Mouse (Mus musculus) adrenal gland, postnatal 14 days (tissue): ENCODE data around the gene Dnase2b. TPM values are rescaled to one million over a fixed set of nuclear protein-coding genes. Genes with fewer than 3 reads are reported as not detected.

Experiments
- DNase-seq: peaks from one replicate; pipeline ENCODE4 v3.0.0; 2021; ENCODE audit warnings: mixed read lengths
- total RNA-seq: library from RNA; stranded (reverse); gene quantifications from 2 replicates; pipeline ENCODE4 v1.2.3, GENCODE M21; 2021

The Dnase2b gene
- total RNA-seq, 1 experiment from 2014 or later: 1.3 TPM

- no peak for DNase-seq
Measured at GRCm38 (mm10) chr3:146611821-146612220, 3.6 kb downstream of the Dnase2b start.

DNA sequence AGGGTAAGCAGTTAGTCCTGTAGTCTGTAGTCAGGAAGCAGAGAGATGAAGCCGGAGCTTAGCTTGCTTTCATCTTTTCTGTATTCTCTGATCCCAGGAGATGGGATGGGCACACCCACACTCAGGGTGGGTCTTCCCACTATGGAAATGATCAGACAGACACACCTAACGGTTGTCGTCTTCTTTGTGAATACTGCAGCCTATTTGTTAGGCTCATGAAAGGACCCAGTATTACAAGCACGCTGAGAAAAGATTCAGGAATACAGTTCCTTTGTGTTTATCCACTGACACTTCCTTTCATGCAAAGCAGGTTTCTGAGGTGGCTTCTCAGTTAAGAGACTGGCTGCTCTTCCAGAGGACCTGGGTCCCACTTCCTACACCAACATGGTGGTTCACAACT, 4.1 kb downstream of the Dnase2b start:
- DNase-seq: no peak

DNA sequence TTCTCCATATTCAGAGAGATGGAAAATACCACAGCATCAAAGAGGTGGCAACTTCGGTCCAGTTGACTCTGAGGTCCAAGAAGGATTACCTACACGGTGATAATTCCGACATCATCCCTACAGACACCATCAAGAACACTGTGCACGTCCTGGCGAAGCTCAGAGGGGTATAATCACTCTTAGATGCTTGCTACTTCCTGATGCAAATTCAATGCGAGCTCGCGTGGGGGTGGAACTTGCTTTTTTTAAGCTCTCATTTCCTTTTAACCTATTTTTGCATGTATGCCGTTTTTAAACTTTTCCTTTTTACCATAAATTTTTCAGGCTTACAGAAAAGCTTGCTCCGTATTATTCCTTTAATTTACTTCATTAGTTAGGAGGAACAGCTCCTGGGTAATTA, 5.1 kb downstream of the Dnase2b start:
- no peak for DNase-seq

DNA sequence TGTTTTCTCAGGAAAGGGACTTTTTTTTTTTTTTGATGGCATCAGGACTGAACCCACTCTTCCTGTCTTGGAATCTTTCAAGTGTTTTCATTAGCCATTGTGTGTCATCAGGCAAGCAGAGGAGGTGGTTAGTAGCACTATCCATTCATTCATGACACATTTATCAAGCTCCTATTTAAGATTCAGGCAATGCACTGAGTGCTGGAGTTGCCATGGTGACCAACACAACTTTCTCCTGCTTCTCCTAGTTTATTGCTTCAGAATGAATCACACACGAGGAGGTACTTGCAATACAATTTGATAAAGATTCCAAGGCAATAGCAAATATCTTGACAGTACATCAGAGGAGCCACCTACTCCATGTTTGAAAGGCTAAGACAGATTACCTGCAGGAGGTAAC, 8.0 kb downstream of the Dnase2b start:
- DNase-seq: peak; percentile 21

DNA sequence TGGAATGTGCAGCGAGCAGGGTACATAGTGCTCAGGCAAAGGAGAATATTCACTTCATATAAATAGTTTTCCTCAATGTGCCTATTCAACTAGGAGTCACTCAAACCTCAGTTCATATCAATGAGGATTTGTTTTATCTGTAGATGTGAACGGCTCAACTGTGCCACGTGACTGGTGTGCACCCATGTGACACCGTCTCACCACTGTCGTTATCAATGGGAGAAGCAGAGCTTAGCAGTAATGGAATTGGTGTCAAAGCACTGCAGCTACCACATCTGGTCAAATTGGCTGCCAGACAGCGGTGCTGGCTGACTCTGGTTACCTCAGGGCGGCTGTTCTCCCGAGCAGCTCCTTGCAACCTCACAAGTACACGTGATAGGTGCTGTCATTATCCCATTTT, 10.7 kb downstream of the Dnase2b start:
- DNase-seq: no peak

DNA sequence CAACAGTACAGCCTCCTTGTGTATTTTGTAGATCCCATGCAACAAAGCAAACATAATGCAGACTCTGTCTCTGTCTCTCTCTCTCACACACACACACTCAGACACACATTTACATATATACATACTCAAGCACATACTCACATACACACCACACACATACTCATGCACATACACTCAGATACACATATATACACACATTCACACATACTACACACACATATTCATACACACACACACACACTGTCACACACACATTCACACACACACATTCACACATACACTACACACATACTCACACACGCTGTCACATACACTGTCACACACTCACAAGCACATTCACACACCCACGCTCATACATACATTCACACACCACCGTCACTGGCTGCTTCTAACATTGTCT, 12.9 kb downstream of the Dnase2b start:
- DNase-seq: no peak

GRCm38 (mm10) chr3:146601205-146601604, 14.2 kb downstream of the Dnase2b start:
- no peak for DNase-seq

DNA sequence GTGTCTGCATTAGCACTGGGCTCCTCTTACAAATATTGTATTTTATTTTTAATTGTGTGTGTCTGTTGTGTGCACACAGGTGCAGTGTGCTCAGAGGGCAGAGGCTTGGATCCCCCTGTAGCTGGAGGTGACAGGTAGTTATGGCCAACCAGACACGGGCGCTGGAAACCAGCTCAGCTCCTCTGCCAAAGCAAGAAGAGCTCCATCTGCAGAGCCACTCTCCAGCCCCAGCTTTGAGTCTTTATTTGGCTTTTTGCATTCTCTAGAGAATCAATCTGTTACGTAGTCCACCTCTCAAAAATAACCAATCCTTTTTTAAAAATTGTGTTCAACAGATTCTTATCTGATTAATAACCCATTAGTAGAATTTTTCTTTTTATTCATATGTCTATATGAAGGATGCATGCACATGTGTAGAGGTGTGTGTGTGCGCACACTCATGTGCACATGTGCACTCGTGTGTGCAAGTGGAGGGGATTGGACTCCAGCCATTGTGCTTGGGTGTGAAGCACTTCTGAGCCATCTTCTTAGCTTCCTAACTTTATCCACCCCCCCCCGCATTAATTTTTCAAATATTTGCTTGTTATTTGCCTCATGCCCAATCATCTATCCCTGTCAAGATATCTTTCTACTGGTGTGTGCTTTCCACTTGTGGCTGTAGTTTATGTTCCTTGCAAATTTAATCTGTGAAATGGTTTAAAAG, 16.0 kb downstream of the Dnase2b start:
- no peak for DNase-seq

DNA sequence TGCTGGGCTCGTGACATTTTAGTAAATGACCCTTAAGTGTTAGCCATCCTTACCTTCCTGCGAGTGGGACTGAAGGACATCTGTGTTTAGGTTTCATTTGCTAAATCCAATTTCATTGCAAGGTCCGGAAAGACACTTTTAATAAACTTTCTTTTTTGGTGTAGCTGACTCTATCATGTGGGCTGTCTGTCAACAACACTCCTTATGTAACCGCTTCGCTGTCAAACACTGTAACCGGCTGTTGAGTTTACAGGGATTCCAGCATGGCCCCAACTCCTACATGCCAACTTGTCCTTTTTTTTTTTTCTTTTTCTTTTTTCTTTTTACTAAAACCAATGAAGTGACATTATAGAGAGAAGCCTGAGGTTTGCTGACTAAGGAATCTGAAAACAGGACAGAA, 17.0 kb downstream of the Dnase2b start:
- DNase-seq: no peak

- no peak for DNase-seq
Measured at GRCm38 (mm10) chr3:146596864-146597263, 18.5 kb downstream of the Dnase2b start.

DNA sequence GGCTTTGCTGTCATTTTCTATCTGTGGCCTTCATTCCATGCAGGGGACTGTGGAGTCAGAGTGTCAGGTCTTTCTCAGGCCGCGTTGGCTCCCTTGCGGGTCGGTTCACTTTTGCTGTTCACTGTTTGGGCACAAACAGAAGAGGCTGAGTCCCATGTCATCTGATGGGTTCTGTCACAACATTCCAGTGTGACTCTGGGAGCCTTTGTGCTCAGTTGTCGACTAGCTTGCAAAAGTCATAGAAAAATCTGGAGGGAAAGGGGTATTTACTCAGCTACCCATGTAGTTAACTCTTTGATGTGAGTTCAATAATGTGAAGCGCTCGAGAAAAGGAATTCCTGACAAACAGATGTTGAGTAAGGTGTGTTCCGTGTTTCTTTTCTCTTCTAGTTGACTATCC, 19.0 kb downstream of the Dnase2b start:
- no peak for DNase-seq

DNA sequence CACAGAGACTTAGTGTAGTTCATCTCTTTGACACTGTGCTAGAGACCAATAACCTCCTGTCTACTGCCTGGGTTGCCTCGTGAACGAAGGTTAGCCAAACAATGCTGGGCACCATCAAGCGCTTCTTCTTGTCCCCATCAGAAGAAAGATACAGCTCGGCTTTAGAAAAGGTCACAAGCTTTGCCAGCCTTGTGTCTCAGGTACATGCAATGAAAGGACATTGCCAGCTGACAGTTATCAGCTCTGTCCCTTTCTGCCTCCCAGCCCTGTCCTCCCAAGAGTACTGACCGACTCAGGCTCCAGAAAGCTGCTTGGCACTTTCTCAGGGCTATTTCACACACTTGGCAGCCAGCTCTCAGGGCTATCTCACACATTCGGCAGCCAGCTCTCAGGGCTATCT, 20.0 kb downstream of the Dnase2b start:
- no peak for DNase-seq

- no peak for DNase-seq
Measured at GRCm38 (mm10) chr3:146591601-146592000, 23.8 kb downstream of the Dnase2b start.

DNA sequence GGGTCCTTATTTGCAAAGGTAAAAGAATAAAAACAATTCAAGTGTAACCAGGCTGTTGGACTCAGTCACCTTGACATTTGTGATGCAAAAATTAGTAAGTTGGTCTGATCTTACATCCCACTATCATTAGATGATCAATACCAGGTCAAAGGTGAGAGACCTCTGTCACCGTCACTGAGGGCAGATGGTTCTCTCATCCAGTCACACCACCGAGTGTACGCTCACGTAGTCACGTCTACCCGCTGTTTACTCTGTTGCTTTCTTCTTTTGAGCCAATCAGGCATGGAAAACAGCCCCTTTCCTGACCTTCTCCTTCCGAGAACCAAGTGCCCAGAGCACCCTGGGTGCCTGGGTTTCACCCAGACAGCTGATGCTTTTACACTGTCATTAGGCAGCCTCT, 24.2 kb downstream of the Dnase2b start:
- no peak for DNase-seq

GRCm38 (mm10) chr3:146589523-146589922, 25.9 kb downstream of the Dnase2b start:
- DNase-seq: no peak

DNA sequence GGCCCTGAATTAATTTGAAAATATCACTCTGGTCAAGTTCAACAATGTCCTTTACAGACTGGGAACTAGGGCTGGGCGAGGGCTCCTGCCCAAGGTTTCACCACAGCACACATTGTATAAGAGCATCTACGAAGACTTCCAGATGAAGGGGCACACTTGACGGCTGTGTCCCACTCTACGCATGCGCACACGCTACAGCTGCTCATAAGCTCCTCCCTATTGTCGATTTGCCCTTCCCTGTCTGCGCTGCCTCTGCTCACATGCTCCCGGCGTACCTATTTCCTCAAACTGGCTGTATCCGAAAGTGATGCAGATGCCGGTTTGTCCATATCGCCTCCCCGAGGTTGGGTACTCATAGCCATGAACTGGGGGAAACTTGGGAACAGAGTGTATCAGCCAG, 28.8 kb downstream of the Dnase2b start:
- no peak for DNase-seq

- DNase-seq: no peak
Measured at GRCm38 (mm10) chr3:146583908-146584307, 31.5 kb downstream of the Dnase2b start.

DNA sequence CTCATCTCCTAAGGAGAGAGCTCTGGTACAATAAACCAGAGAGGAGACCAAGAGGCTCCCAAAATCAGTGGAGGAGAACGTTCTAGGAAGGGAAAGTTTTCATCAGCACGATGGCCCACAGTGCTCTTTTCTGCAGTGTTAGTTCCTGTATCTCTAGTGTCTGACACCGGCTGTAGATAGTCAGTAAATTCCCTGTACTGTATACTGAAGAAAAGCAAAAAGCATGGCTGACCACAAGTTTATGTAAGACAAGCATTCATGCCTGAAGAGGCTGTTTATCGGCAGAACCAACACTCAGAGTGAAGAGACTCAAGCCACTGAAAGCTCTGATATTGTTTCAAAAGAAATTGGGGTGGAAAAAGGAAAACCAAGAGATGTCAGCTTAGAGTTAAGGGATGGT, 31.9 kb downstream of the Dnase2b start:
- no peak for DNase-seq

DNA sequence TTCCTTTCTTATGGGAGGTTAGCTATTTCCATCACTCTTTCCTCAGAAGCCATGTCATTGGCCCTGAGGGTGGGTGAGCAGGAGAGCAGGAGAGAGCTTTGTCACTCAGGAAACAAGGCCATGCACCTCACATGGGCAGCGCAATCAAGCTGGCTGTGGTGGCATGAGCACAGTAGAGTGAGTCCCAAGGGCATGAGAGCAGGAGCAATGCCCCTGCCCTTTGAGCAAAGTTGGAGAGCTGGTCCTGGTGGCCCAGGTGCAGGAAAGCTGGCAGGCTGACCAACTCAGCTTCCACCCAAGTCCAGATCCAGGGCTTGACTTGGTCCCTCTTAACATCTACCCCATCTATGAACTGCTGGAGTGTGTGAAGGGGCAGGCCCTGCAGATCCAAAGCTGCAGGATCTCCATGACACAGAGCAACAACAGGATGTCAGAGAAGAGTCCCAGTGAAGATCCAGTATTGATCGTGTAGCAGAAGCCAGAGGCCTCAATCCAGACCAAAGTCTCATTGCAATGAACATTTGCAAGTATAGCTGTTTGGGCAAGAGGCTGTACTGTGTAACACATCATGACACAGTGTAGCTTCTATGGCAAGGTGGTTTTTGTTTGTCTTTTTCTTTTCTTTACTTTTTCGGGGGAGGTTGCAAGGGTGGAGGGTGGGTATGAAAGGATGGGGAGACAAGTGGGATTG, 35.2 kb downstream of the Dnase2b start:
- no peak for DNase-seq

DNA sequence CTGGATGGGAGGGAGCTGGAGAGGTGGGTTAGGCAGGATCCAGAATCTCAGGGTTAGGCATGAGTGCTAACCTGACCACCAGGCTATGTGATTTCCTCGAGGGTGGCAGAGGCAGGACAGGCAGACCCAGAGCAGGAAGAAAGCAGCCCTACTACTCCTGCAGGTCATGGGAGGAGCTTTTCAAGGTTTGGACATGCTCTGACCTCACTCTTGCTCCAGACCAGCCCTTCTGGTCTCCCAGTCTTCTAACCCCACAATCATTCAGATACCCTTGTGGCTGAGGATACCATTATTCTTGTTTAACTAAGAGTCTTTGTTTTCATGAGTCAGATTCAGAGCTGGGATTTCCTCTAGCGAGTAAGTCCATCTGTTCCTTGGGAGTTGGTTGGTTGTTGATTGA, 37.8 kb downstream of the Dnase2b start:
- no peak for DNase-seq

DNA sequence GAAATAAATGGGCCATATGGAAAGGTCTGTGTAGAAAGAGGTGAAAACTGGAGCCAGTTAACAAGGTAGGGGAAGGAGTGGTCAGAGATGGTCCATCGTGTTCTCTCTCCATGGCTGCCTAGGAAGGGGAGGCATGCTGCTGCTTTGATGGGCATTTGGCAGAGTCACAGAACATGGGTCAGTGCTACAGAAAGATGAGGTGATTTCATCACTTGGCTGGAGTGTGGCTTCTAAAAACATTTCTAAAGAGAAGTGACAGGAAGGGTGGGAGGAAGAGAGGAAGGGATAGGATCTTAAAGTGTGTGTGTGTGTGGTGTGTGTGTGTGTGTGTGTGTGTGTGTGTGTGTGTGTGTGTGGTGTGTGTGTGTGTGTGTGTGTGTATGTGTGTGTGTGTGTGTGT, 44.1 kb downstream of the Dnase2b start:
- peak; percentile 10 for DNase-seq

DNA sequence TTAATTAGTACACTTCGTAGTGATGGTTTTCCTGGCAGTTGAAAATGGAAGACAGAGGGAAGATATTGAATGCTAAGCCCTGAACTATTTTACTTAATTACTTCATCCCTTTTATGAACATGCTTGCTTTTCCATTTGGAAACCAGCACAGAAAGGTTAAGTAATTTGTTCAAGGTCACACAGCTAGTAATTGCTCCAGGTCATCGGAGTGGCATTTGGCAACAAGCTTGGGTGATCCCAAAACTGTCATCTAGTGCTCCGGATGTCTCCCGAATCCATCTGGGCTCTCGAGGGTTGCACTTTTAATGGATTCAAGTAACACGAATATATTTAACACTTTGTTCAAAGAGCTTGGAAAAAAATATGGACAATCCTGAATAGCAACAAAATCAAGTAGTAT, 44.5 kb downstream of the Dnase2b start:
- DNase-seq: no peak

DNA sequence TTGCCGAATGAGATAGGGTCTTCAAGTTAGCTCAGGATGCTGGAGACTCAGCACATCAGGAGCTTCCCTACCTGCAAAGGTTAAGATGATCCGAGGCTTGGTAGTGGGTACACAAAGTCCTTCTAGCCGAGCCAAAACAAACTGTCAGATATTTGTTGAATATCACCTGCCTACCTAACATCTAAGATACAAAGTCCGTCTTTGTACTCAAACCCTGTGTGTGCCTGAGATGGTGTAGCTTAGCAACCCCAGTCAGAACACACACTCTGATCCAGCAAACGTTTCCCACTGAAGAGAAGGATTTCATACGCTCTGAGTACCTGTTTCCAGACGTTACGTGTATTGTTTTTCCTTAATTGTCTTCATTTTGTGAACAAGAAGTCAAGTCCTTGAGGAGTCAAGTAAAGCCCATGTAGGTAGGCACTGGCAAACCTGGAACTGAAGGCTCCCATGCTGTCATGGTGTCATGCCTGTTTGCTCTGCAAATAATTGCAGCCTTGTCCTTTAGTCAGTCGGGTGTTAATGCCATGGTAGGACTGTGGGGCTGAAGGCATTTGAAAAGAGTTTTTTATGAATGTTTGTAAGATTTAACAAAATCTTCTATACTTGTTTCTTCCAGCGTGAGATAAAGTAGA, 45.1 kb downstream of the Dnase2b start, which contains the start of gene Uox:
Gene Uox, plus strand, starts transcription at position 279 of the 635 bp plus-strand sequence.
- DNase-seq: no peak

- peak; percentile 15 for DNase-seq
Measured at GRCm38 (mm10) chr3:146569594-146569993, 45.8 kb downstream of the Dnase2b start.
